Mouse (Mus musculus) thymus, adult 2 months (tissue): ENCODE measurements around the gene Ubl7.

ENCODE experiments used
- CTCF ChIP-seq: fragments of 200-500 bp; IDR thresholded peaks from 2 replicates; pipeline ENCODE4 v1.5.1; 2012; ENCODE audit warnings: mild to moderate bottlenecking, control low read depth, low read length, moderate library complexity, borderline replicate concordance; ENCODE audit not compliant: control insufficient read depth, poor library complexity, insufficient read depth; ENCODE audit errors: extremely low read depth
- POLR2A ChIP-seq: fragments of 200-500 bp; IDR thresholded peaks from 2 replicates; pipeline ENCODE4 v1.6.1; 2012; ENCODE audit warnings: mild to moderate bottlenecking, low read length, control low read depth, moderate library complexity; ENCODE audit not compliant: control insufficient read depth, poor library complexity, insufficient read depth; ENCODE audit errors: extremely low read depth

GRCm38 (mm10) chr9:57972776-57973439 lies 62.1 kb downstream of the Ubl7 start:
- TF ChIP-seq CTCF (no peak), POLR2A (no peak)
